Mouse (Mus musculus) gastrocnemius, adult 2 months (tissue): Measurements from ENCODE around the gene Fgd1. TPM values are rescaled to one million over a fixed set of nuclear protein-coding genes. Genes with fewer than 3 reads are reported as not detected.

Experiments
- DNase-seq: peaks from one replicate; pipeline ENCODE4 v3.0.0; 2022
- H3K27ac ChIP-seq: fragments of 200-600 bp; 2 replicates; pipeline ENCODE4 v1.8.1; 2022; ENCODE audit warnings: mild to moderate bottlenecking
- H3K4me3 ChIP-seq: fragments of 200-600 bp; 2 replicates; pipeline ENCODE4 v1.8.1; 2022; ENCODE audit warnings: mild to moderate bottlenecking, moderate library complexity
- CTCF ChIP-seq: fragments of 200-600 bp; IDR thresholded peaks from 2 replicates; pipeline ENCODE4 v1.8.1; 2022; ENCODE audit warnings: antibody characterized with exemption, mild to moderate bottlenecking, moderate library complexity
- intact Hi-C: fragments of 180-260 bp; cut with DNase I; formaldehyde crosslinking; loops from one replicate; pipeline ENCODE4 v1.15.1; 2025
- long read RNA-seq, 2 experiments: library from polyadenylated mRNA; stranded (forward); transcript quantifications; one replicate each; pipeline ENCODE4 v2.0.0; 2021
- total RNA-seq, 2 experiments: library from RNA; stranded (reverse); gene quantifications; 2 replicates each; pipeline ENCODE4 v1.2.3; 2021

Fgd1 gene
- 1 to 10 TPM; 1.3 to 2.1 TPM for total RNA-seq
- long read RNA-seq, experiment 1, full-length matches to known transcripts, result 1 of 2 reads
- long read RNA-seq, experiment 1, partial matches to known transcripts, result 1 of 2 reads
- long read RNA-seq, experiment 1, other reads (novel, unspliced or antisense), result 0 of 2 reads
- long read RNA-seq, experiment 2, full-length matches to known transcripts, result 1 of 1 reads
- long read RNA-seq, experiment 2, partial matches to known transcripts, result 0 of 1 reads
- long read RNA-seq, experiment 2, other reads (novel, unspliced or antisense), result 0 of 1 reads

- peak within 1 kb of the TSS; percentile 76 for H3K27ac ChIP-seq
Observed at GRCm38 (mm10) chrX:151045850-151046249, at the start of gene Fgd1. Fgd1 (plus strand) TSS chrX:151046150.

GRCm38 (mm10) chrX:150996775-150997174, 49.2 kb upstream of the Fgd1 start:
- TF ChIP-seq CTCF, result no peak
- no peak overlapping the region for H3K27ac ChIP-seq
- no peak overlapping the region for H3K4me3 ChIP-seq
- no peak for DNase-seq
- intact Hi-C loops, result no loop called here

More at GRCm38 (mm10) chrX:151045850-151046249, at the start of gene Fgd1:
- intact Hi-C loops, result loop anchor here (5.0 kb wide), 1 partner anchor 51 kb away; the partner anchor contains the start of gene Tsr2
- no peak for DNase-seq
- H3K4me3 ChIP-seq, result peak within 1 kb of the TSS; percentile 86
- TF ChIP-seq CTCF, result no peak

GRCm38 (mm10) chrX:151016938-151017877, 28.7 kb upstream of the Fgd1 start, which contains the start of gene Gnl3l:
Gnl3l (minus strand) TSS chrX:151017322.
- peak within 1 kb of the TSS; percentile 82 for H3K27ac ChIP-seq
- DNase-seq, result peak; percentile 91
- H3K4me3 ChIP-seq, result peak within 1 kb of the TSS; percentile 78
- intact Hi-C loops, result loop anchor here (5.0 to 10.0 kb wide), 2 partner anchors 98 to 325 kb away; partner anchors contain the start of gene Fam120c
- TF ChIP-seq CTCF, result peak; percentile 74

- peak overlapping the region; percentile 78 for H3K4me3 ChIP-seq
- intact Hi-C loops, result loop anchor here (5.0 to 10.0 kb wide), 2 partner anchors 97 to 324 kb away; partner anchors contain the start of gene Fam120c
- peak overlapping the region; percentile 82 for H3K27ac ChIP-seq
- DNase-seq, result no peak
- no peak for TF ChIP-seq CTCF
Observed at GRCm38 (mm10) chrX:151017897-151018296, 28.1 kb upstream of the Fgd1 start.

GRCm38 (mm10) chrX:151018798-151019197, 27.2 kb upstream of the Fgd1 start:
- Histone ChIP-seq H3K4me3 (no peak overlapping the region), H3K27ac (no peak overlapping the region)
- no peak for DNase-seq
- no peak for TF ChIP-seq CTCF
- intact Hi-C loops, result loop anchor here (5.0 to 10.0 kb wide), 2 partner anchors 96 to 324 kb away; partner anchors contain the start of gene Fam120c

GRCm38 (mm10) chrX:151031400-151031799, 14.6 kb upstream of the Fgd1 start:
- TF ChIP-seq CTCF, result no peak
- intact Hi-C loops, result no loop called here
- Histone ChIP-seq H3K27ac (no peak overlapping the region), H3K4me3 (no peak overlapping the region)
- no peak for DNase-seq

GRCm38 (mm10) chrX:151041223-151041622, 4.7 kb upstream of the Fgd1 start:
- TF ChIP-seq CTCF, result no peak
- no peak for DNase-seq
- intact Hi-C loops, result no loop called here
- Histone ChIP-seq H3K4me3 (no peak overlapping the region), H3K27ac (no peak overlapping the region)

GRCm38 (mm10) chrX:151046321-151046720, 371 bp downstream of the Fgd1 start:
- intact Hi-C loops, result loop anchor here (5.0 kb wide), 1 partner anchor 51 kb away; the partner anchor contains the start of gene Tsr2
- Histone ChIP-seq H3K27ac (peak overlapping the region; percentile 76), H3K4me3 (peak overlapping the region; percentile 86)
- no peak for DNase-seq
- TF ChIP-seq CTCF, result no peak

- peak overlapping the region; percentile 86 for H3K4me3 ChIP-seq
- intact Hi-C loops, result loop anchor here (5.0 kb wide), 1 partner anchor 50 kb away; the partner anchor contains the start of gene Tsr2
- TF ChIP-seq CTCF, result no peak
- DNase-seq, result peak; percentile 89
- peak overlapping the region; percentile 76 for H3K27ac ChIP-seq
Observed at GRCm38 (mm10) chrX:151046777-151047430, 954 bp downstream of the Fgd1 start.

GRCm38 (mm10) chrX:151047431-151048058, 1.6 kb downstream of the Fgd1 start:
- TF ChIP-seq CTCF, result no peak
- DNase-seq, result peak; percentile 65
- Histone ChIP-seq H3K4me3 (peak overlapping the region; percentile 86), H3K27ac (peak overlapping the region; percentile 76)
- intact Hi-C loops, result loop anchor here (5.0 kb wide), 1 partner anchor 50 kb away; the partner anchor contains the start of gene Tsr2

- intact Hi-C loops, result loop anchor here (5.0 kb wide), 1 partner anchor 48 kb away; the partner anchor contains the start of gene Tsr2
- Histone ChIP-seq H3K27ac (no peak overlapping the region), H3K4me3 (no peak overlapping the region)
- DNase-seq, result no peak
- TF ChIP-seq CTCF, result no peak
Observed at GRCm38 (mm10) chrX:151049661-151050215, 3.8 kb downstream of the Fgd1 start.
